Mouse (Mus musculus) monocyte, adult 2 months (primary cell): ENCODE results near the gene Wasf2.
A peak's percentile ranks its signal among the peaks of the same experiment; 100 is the strongest.

ENCODE experiments used
- DNase-seq, 2 experiments: peaks; one replicate each; pipeline ENCODE4 v3.0.0; 2022; ENCODE audit warnings: low spot score in 2 of 2, low read depth in 1 of 2

The Wasf2 gene

GRCm38 (mm10) chr4:133198337-133199180 is 68.3 kb downstream of the Wasf2 start:
- no peak for DNase-seq

GRCm38 (mm10) chr4:133199743-133200142 is 69.4 kb downstream of the Wasf2 start:
- no peak for DNase-seq

- DNase-seq: no peak
These were observed 70.0 kb downstream of the Wasf2 start for GRCm38 (mm10) chr4:133200343-133200742.

GRCm38 (mm10) chr4:133201006-133201771 is 70.9 kb downstream of the Wasf2 start:
- peak in 1 of 2 experiments; percentile 22 for DNase-seq

GRCm38 (mm10) chr4:133202254-133202653 is 71.9 kb downstream of the Wasf2 start:
- no peak for DNase-seq

GRCm38 (mm10) chr4:133203591-133203990 is 73.3 kb downstream of the Wasf2 start:
- DNase-seq: no peak

- DNase-seq: no peak
These were observed 74.1 kb downstream of the Wasf2 start for GRCm38 (mm10) chr4:133204379-133204778.

- peak in 1 of 2 experiments; percentile 32 for DNase-seq
These were observed 79.1 kb downstream of the Wasf2 start for GRCm38 (mm10) chr4:133209366-133209765.

- DNase-seq: no peak
These were observed 79.9 kb downstream of the Wasf2 start for GRCm38 (mm10) chr4:133210023-133210787.

GRCm38 (mm10) chr4:133210788-133211390 is 80.6 kb downstream of the Wasf2 start:
- no peak for DNase-seq

GRCm38 (mm10) chr4:133211751-133212561 is 81.7 kb downstream of the Wasf2 start, which contains the start of the genes Cd164l2 and Gpr3:
Cd164l2 (plus strand) TSS chr4:133212131.
Gpr3 (minus strand) TSS chr4:133212536.
- DNase-seq: no peak

- DNase-seq: peak in 1 of 2 experiments; percentile 66
These were observed 82.4 kb downstream of the Wasf2 start for GRCm38 (mm10) chr4:133212562-133213267.

- no peak for DNase-seq
These were observed 82.9 kb downstream of the Wasf2 start for GRCm38 (mm10) chr4:133213268-133213590.

GRCm38 (mm10) chr4:133213661-133214060 is 83.4 kb downstream of the Wasf2 start:
- DNase-seq: no peak

GRCm38 (mm10) chr4:133217641-133218040 is 87.3 kb downstream of the Wasf2 start:
- peak in 1 of 2 experiments; percentile 36 for DNase-seq

- no peak for DNase-seq
These were observed 88.4 kb downstream of the Wasf2 start for GRCm38 (mm10) chr4:133218745-133219144.

GRCm38 (mm10) chr4:133220656-133221055 is 90.4 kb downstream of the Wasf2 start:
- no peak for DNase-seq

- no peak for DNase-seq
These were observed 91.4 kb downstream of the Wasf2 start for GRCm38 (mm10) chr4:133221701-133222100.

GRCm38 (mm10) chr4:133223875-133224274 is 93.6 kb downstream of the Wasf2 start:
- no peak for DNase-seq
